Mouse (Mus musculus): ENCODE data around the gene Cdca5. TPM values are rescaled to one million over a fixed set of nuclear protein-coding genes. Genes with fewer than 3 reads are reported as not detected.
A peak's percentile ranks its signal among the peaks of the same experiment; 100 is the strongest.

Cdca5 gene
- polyA plus RNA-seq, 1 experiment from 2014 or later, result 42.1 TPM

- Histone ChIP-seq H3K9ac (replicated peaks) (peak overlapping the region; percentile 56), H3K9me3 (no peaks in the 10 kb centered on the region), H3K27me3 (no peaks in the 10 kb centered on the region), H3K4me3 (peak overlapping the region; percentile 79), H3K27ac (replicated peaks) (0 out of 2 replicates have a peak overlapping the region, but pooled peaks have one; percentile 49), H3K4me1 (peaks cover 26% of the 10 kb centered on the region), H3K4me2 (replicated peaks) (peak overlapping the region; percentile 89), H3K36me3 (peaks cover 61% of the 10 kb centered on the region)
- WGBS, result under 1% methylated on average over 17 of the region's 17 CpGs
- peak; percentile 64 for ATAC-seq (ENCODE audit: low FRiP score, low read depth)
Observed at GRCm38 (mm10) chr19:6085417-6085879, 665 bp downstream of the Cdca5 start.

GRCm38 (mm10) chr19:6088841-6089240, 4.1 kb downstream of the Cdca5 start:
- 93% methylated on average over 13 of the region's 13 CpGs for WGBS
- no peak overlapping the region for H3K4me2 ChIP-seq (replicated peaks)
- no peak overlapping the region for H3K9ac ChIP-seq (replicated peaks)
- no peak overlapping the region for H3K27ac ChIP-seq (replicated peaks)
- H3K9me3 ChIP-seq, result no peaks in the 10 kb centered on the region
- peaks cover 64% of the 10 kb centered on the region for H3K36me3 ChIP-seq
- H3K4me1 ChIP-seq, result peaks cover 20% of the 10 kb centered on the region
- no peak overlapping the region for H3K4me3 ChIP-seq
- no peaks in the 10 kb centered on the region for H3K27me3 ChIP-seq
- ATAC-seq (ENCODE audit: low FRiP score, low read depth), result no peak

DNA sequence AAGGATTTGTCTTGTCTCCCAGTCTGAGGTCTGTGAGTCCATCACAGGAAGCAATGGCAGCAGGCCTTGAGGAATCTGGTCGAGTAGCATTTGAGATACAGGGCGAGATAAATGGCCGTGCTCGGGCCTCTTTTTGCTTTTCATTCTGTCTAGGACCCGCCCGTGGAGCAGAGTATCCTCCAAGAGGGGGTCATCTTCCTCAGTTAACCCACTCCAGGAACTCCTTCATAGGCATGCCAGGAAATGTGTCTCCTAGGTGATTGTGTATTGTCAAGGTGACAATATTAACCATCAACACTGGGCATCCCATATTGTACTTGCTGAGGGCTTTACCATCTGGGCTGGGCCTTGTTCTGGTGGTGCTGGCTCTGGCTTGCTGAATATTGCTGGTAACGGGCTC, 9.3 kb downstream of the Cdca5 start, which contains the start of gene AC131692.1:
AC131692.1 (plus strand) TSS at position 301 of the 400 bp plus-strand sequence.
- Histone ChIP-seq H3K9ac (replicated peaks) (no peak within 1 kb of the TSS), H3K9me3 (no peaks in the 10 kb centered on the region), H3K27ac (replicated peaks) (no peak within 1 kb of the TSS), H3K4me1 (no peaks in the 10 kb centered on the region), H3K4me2 (replicated peaks) (no peak within 1 kb of the TSS), H3K27me3 (no peaks in the 10 kb centered on the region), H3K36me3 (peaks cover 54% of the 10 kb centered on the region), H3K4me3 (no peak within 1 kb of the TSS)
- 95% methylated on average over 7 of the region's 7 CpGs for WGBS
- no peak for ATAC-seq (ENCODE audit: low FRiP score, low read depth)

DNA sequence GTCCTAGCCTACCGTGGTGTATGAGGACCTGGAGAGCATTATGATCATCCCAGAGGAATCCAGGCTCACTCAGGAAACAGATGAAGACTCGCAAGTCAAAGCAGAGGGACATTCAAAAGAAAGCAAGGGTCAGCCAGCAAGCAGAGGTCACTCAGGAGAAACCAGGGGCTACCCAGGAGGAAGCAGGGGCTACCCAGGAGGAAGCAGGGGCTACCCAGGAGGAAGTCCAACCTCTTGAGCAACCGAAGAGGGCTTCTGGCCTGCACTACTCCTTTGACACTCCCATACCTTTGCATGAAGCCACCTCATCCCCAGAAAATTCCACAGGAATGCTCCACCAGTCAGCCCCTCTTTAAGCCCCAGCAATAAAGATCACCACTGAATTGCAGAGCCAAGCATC, 13.1 kb downstream of the Cdca5 start:
- WGBS, result 89% methylated on average over 3 of the region's 3 CpGs
- no peak overlapping the region for H3K27ac ChIP-seq (replicated peaks)
- no peak for ATAC-seq (ENCODE audit: low FRiP score, low read depth)
- no peaks in the 10 kb centered on the region for H3K27me3 ChIP-seq
- H3K4me2 ChIP-seq (replicated peaks), result no peak overlapping the region
- no peaks in the 10 kb centered on the region for H3K4me1 ChIP-seq
- H3K36me3 ChIP-seq, result peaks cover 27% of the 10 kb centered on the region
- H3K9ac ChIP-seq (replicated peaks), result no peak overlapping the region
- H3K4me3 ChIP-seq, result no peak overlapping the region
- H3K9me3 ChIP-seq, result no peaks in the 10 kb centered on the region

DNA sequence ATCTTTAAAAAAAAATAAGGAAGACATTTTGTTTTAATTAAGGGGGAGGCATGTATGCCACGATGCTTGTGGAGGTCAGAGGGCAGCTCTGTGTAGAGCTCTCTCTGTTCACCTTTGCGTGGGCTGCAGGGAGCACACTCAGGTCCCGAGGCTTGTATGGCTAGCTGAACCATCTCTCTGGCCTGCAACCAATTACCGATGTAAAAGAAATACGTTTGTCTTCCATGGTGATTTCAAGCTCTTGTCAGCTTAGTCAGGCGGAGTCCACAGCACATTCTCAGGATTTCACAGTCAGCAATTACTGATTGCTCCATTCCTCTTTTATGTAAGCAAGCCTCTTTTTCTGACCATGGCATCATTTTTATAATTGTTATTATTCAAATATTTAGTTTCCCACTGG, 16.4 kb downstream of the Cdca5 start:
- no peak for ATAC-seq (ENCODE audit: low FRiP score, low read depth)
- Histone ChIP-seq H3K4me1 (no peaks in the 10 kb centered on the region), H3K27me3 (no peaks in the 10 kb centered on the region), H3K9me3 (no peaks in the 10 kb centered on the region), H3K4me3 (no peak overlapping the region), H3K36me3 (peaks cover 5% of the 10 kb centered on the region; the same call in 1 of the 2 replicates), H3K4me2 (replicated peaks) (no peak overlapping the region), H3K9ac (replicated peaks) (no peak overlapping the region), H3K27ac (replicated peaks) (no peak overlapping the region)
- WGBS, result 83% methylated on average over 6 of the region's 6 CpGs

DNA sequence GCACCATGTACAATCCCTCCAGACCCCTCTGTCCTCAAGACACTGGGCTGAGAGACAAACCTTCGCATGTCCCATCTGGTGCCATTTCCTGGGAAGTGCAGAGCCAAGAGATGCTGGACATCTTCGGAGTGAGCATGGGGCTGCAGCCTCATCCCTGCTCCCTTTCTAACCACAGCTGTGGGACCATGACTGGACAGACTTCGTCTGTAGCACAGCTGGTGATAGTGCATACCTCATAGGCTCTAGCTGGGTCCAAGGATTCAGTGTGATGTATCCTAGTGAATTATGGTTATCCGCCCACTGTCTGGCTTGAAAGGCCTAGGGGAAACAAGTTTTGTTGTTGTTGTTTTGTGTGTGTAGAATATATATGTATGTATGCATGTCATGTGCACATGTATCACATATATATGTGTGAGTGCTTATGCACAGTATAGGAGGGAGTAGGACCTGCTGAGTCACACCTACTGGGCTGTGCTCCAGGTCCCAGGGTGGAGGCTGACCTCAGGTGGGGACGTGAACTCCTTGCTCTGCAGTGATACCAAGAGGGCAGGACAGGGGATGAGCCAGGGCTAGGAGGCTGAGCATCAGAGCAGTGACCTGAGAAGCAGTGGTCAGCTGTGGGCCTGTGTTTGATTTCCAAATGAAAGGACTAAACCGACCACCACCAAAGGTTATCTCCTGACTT, 17.5 kb downstream of the Cdca5 start:
- H3K27me3 ChIP-seq, result no peaks in the 10 kb centered on the region
- H3K4me2 ChIP-seq (replicated peaks), result no peak overlapping the region
- no peak for ATAC-seq (ENCODE audit: low FRiP score, low read depth)
- H3K27ac ChIP-seq (replicated peaks), result no peak overlapping the region
- no peaks in the 10 kb centered on the region for H3K9me3 ChIP-seq
- 82% methylated on average over 6 of the region's 6 CpGs for WGBS
- H3K4me3 ChIP-seq, result no peak overlapping the region
- no peak overlapping the region for H3K9ac ChIP-seq (replicated peaks)
- peaks cover 2% of the 10 kb centered on the region; the same call in 1 of the 2 replicates for H3K36me3 ChIP-seq
- no peaks in the 10 kb centered on the region for H3K4me1 ChIP-seq

- Histone ChIP-seq H3K36me3 (0 out of 2 replicates have a peak, but pooled peaks cover 2% of the 10 kb centered on the region), H3K4me1 (no peaks in the 10 kb centered on the region), H3K9ac (replicated peaks) (no peak overlapping the region), H3K27ac (replicated peaks) (no peak overlapping the region), H3K9me3 (no peaks in the 10 kb centered on the region), H3K4me2 (replicated peaks) (no peak overlapping the region), H3K27me3 (no peaks in the 10 kb centered on the region), H3K4me3 (no peak overlapping the region)
- WGBS, result 71% methylated on average over 4 of the region's 4 CpGs
- no peak for ATAC-seq (ENCODE audit: low FRiP score, low read depth)
Observed at GRCm38 (mm10) chr19:6104476-6104875, 19.7 kb downstream of the Cdca5 start.

GRCm38 (mm10) chr19:6105586-6105985, 20.8 kb downstream of the Cdca5 start, which contains the start of gene Naaladl1:
TSS of gene Naaladl1 (plus strand) at chr19:6105782.
- H3K4me1 ChIP-seq, result no peaks in the 10 kb centered on the region
- no peak within 1 kb of the TSS for H3K4me2 ChIP-seq (replicated peaks)
- 84% methylated on average over 7 of the region's 7 CpGs for WGBS
- no peak within 1 kb of the TSS for H3K4me3 ChIP-seq
- H3K27ac ChIP-seq (replicated peaks), result no peak within 1 kb of the TSS
- H3K36me3 ChIP-seq, result no peaks in the 10 kb centered on the region
- ATAC-seq (ENCODE audit: low FRiP score, low read depth), result no peak
- no peaks in the 10 kb centered on the region for H3K27me3 ChIP-seq
- H3K9ac ChIP-seq (replicated peaks), result no peak within 1 kb of the TSS
- H3K9me3 ChIP-seq, result no peaks in the 10 kb centered on the region

DNA sequence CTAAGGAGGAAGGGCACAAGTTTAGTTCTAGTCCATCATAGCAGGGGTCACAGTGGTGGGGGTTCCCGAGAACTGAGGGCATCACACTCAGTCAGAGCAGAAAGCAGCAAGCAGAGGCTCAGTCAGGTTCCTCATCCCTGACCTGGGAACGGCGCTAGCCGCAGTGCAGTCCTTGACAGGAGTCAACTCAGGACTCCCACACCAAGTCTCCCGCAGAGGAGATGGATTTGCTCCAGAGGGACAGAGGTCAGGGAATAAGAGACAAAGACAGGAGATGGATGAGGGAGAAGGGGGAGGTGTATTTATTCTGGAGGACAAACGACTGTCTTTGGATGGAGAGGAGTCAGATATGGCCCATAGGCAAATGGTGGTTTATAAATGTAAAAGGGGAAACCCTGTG, 28.3 kb downstream of the Cdca5 start:
- H3K9ac ChIP-seq (replicated peaks), result no peak overlapping the region
- no peaks in the 10 kb centered on the region for H3K9me3 ChIP-seq
- no peaks in the 10 kb centered on the region for H3K27me3 ChIP-seq
- peaks cover 12% of the 10 kb centered on the region for H3K4me1 ChIP-seq
- no peak overlapping the region for H3K4me2 ChIP-seq (replicated peaks)
- 72% methylated on average over 6 of the region's 6 CpGs for WGBS
- no peak overlapping the region for H3K27ac ChIP-seq (replicated peaks)
- peaks cover 24% of the 10 kb centered on the region for H3K36me3 ChIP-seq
- no peak for ATAC-seq (ENCODE audit: low FRiP score, low read depth)
- no peak overlapping the region for H3K4me3 ChIP-seq

DNA sequence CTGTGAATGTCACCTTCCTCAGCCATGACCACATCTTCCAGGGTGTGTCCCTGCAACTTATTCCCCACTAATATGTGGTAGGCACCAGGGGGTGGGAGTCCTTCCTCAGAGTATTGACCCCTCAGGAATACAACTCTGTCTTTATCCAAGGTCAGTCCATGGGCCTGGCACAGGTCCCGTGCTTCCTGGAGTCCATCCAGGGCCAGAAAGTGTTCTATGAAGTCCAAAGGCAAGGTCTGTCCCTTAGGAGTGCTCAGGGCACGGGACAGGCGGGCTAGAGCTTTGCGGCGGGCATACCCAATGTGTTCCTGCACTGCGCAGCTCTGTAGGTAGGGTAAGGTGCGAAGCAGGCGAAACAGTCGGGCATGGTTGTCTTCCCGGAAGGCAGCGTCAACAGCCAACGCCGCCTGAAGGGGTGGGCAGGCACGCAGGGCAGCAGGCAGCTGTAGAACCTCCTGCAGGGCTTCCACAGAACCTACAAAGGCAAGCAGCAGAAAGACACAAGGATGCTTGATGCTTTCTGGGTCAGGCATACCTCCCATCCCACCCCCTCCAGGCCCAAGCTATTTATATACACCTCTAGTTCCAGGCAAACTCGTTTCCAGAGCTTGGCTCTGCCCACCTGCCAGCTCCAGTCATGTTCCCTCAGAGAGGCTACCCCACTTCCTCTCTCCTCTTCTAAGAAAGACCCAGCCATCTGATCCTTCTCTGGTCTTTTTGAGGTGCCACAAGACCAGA, 31.5 kb downstream of the Cdca5 start:
- Histone ChIP-seq H3K36me3 (peaks cover 24% of the 10 kb centered on the region), H3K4me3 (0 out of 2 replicates have a peak overlapping the region, but pooled peaks have one; percentile 89), H3K9me3 (no peaks in the 10 kb centered on the region), H3K27me3 (no peaks in the 10 kb centered on the region), H3K27ac (replicated peaks) (no peak overlapping the region), H3K9ac (replicated peaks) (no peak overlapping the region), H3K4me2 (replicated peaks) (0 out of 2 replicates have a peak overlapping the region, but pooled peaks have one; percentile 95), H3K4me1 (peaks cover 23% of the 10 kb centered on the region)
- 94% methylated on average over 15 of the region's 15 CpGs for WGBS
- ATAC-seq (ENCODE audit: low FRiP score, low read depth), result no peak

- H3K4me1 ChIP-seq, result peaks cover 25% of the 10 kb centered on the region
Observed at GRCm38 (mm10) chr19:6117346-6117985, 32.7 kb downstream of the Cdca5 start.

More at GRCm38 (mm10) chr19:6117346-6117985, 32.7 kb downstream of the Cdca5 start:
- H3K4me3 ChIP-seq, result peak overlapping the region; percentile 89
- ATAC-seq (ENCODE audit: low FRiP score, low read depth), result no peak
- no peaks in the 10 kb centered on the region for H3K9me3 ChIP-seq
- H3K4me2 ChIP-seq (replicated peaks), result peak overlapping the region; percentile 95
- no peaks in the 10 kb centered on the region for H3K27me3 ChIP-seq
- peaks cover 24% of the 10 kb centered on the region for H3K36me3 ChIP-seq
- peak overlapping the region; percentile 91 for H3K9ac ChIP-seq (replicated peaks)
- 5% methylated on average over 32 of the region's 32 CpGs for WGBS
- peak overlapping the region; percentile 96 for H3K27ac ChIP-seq (replicated peaks)

All from midbrain, embryonic 12.5 days (tissue).